In the genomic region with DNA sequence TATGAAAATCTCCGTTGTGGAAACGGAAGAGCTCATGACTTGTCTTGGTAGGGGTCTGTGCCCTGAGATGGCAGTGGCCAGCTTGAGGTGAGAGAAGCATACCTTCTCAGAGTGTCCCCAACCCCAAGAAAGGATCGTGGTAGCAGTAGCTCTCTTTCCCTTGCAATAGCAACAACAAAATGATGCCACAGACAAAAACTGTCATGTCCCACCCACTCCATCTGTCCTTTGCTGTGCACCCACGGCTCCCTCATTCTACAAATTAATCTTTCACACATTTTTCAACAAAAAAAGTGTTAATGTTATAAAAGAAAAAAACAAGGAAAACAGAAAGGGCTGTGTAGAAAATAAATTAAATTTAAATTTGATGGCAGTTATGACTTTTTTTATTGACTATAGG, we compare ENCODE assay signal across 24 mouse cellular contexts. TPM values are rescaled to one million over a fixed set of nuclear protein-coding genes. Genes with fewer than 3 reads are reported as not detected.
DNase-seq lines count a peak whose midpoint lies in the region; ATAC-seq lines count a peak whose summit lies in the region.
"Had no signal": no experiment of that assay in that cellular context is flagged by ENCODE, and none has a peak within 500 bp of the region (broad histone marks: within the 10 kb centered on the region; RNA-seq: fewer than 3 reads in every experiment).

No protein-coding gene starts in this region.

- peak; percentile 26 for DNase-seq in layer of hippocampus, adult 9-11 months
- DNase-seq in layer of hippocampus, adult 9-10 months (ENCODE audit: low spot score): no peak
- DNase-seq in brain, adult 2 months (ENCODE audit: low read depth, low spot score): peak; percentile 67
- no peak for DNase-seq in heart, postnatal 14 days
- DNase-seq: adrenal gland, adult 8-10 months; adrenal gland, postnatal 25 days; cerebellum, adult 11 months; cerebellum, adult 2 months; cerebellum, adult 9-11 months; cerebellum, postnatal 25 days; gastrocnemius, postnatal 10 days; gastrocnemius, postnatal 36 days; heart, postnatal 36 days; kidney, adult 11 months had no signal

- peaks cover 5% of the 10 kb centered on the region for H3K4me1 ChIP-seq in forebrain, embryonic 16.5 days (replicated peaks; ENCODE audit: control insufficient read depth, insufficient read depth, low read length)
- no peaks in the 10 kb centered on the region for H3K4me1 ChIP-seq in forebrain, embryonic 12.5 days
- H3K4me1 ChIP-seq: embryonic facial prominence, embryonic 12.5 days; embryonic facial prominence, embryonic 15.5 days; hindbrain, embryonic 10.5 days; hindbrain, embryonic 13.5 days; intestine, embryonic 15.5 days had no signal

- WGBS in forebrain, embryonic 16.5 days: 56% methylated on average over 4 of the region's 4 CpGs
- WGBS in forebrain, embryonic 12.5 days: 79% methylated on average over 4 of the region's 4 CpGs

- H3K4me2 ChIP-seq in forebrain, embryonic 16.5 days (ENCODE audit: low read length): no peak overlapping the region
- no peak overlapping the region for H3K4me2 ChIP-seq in forebrain, embryonic 12.5 days
- H3K4me2 ChIP-seq: embryonic facial prominence, embryonic 12.5 days; embryonic facial prominence, embryonic 15.5 days; heart, embryonic 11.5 days; hindbrain, embryonic 13.5 days; intestine, embryonic 15.5 days had no signal

- no peaks in the 10 kb centered on the region for H3K27me3 ChIP-seq in forebrain, embryonic 16.5 days (replicated peaks; ENCODE audit: control insufficient read depth, insufficient read depth, low read length)
- no peaks in the 10 kb centered on the region for H3K27me3 ChIP-seq in forebrain, embryonic 12.5 days
- H3K27me3 ChIP-seq: embryonic facial prominence, embryonic 12.5 days; embryonic facial prominence, embryonic 15.5 days; hindbrain, embryonic 13.5 days; intestine, embryonic 15.5 days had no signal

- H3K4me3 ChIP-seq in forebrain, embryonic 16.5 days (replicated peaks; ENCODE audit: low read length): no peak overlapping the region
- no peak overlapping the region for H3K4me3 ChIP-seq in forebrain, embryonic 12.5 days (replicated peaks)
- H3K4me3 ChIP-seq: embryonic facial prominence, embryonic 12.5 days; embryonic facial prominence, embryonic 15.5 days; hindbrain, embryonic 10.5 days; hindbrain, embryonic 13.5 days; intestine, embryonic 15.5 days had no signal

- no peaks in the 10 kb centered on the region for H3K9me3 ChIP-seq in forebrain, embryonic 16.5 days (ENCODE audit: control insufficient read depth, low read length)
- no peaks in the 10 kb centered on the region for H3K9me3 ChIP-seq in forebrain, embryonic 12.5 days
- H3K9me3 ChIP-seq: embryonic facial prominence, embryonic 12.5 days; embryonic facial prominence, embryonic 15.5 days; hindbrain, embryonic 10.5 days; hindbrain, embryonic 13.5 days; intestine, embryonic 15.5 days had no signal

- H3K9ac ChIP-seq in forebrain, embryonic 16.5 days (replicated peaks; ENCODE audit: low read depth, low read length): no peak overlapping the region
- H3K9ac ChIP-seq in forebrain, embryonic 12.5 days: no peak overlapping the region
- H3K9ac ChIP-seq: embryonic facial prominence, embryonic 12.5 days; embryonic facial prominence, embryonic 15.5 days; hindbrain, embryonic 13.5 days; intestine, embryonic 15.5 days had no signal

- H3K27ac ChIP-seq in forebrain, embryonic 16.5 days (ENCODE audit: low read length): peak overlapping the region; percentile 66
- H3K27ac ChIP-seq in forebrain, embryonic 12.5 days: no peak overlapping the region
- H3K27ac ChIP-seq: embryonic facial prominence, embryonic 12.5 days; embryonic facial prominence, embryonic 15.5 days; hindbrain, embryonic 10.5 days; hindbrain, embryonic 13.5 days; intestine, embryonic 15.5 days had no signal

- ATAC-seq in forebrain, embryonic 16.5 days: no peak
- ATAC-seq in forebrain, embryonic 12.5 days (ENCODE audit: low FRiP score): no peak
- ATAC-seq: activated CD4-positive, CD25-positive, alpha-beta regulatory T cell, adult 4 months; hindbrain, embryonic 16.5 days; intestine, embryonic 15.5 days had no signal

- intact Hi-C loops in heart, postnatal 14 days (cut with DNase I): no loop called here

- H3K36me3 ChIP-seq in forebrain, embryonic 16.5 days (ENCODE audit: control insufficient read depth, insufficient read depth): no peaks in the 10 kb centered on the region
- no peaks in the 10 kb centered on the region for H3K36me3 ChIP-seq in forebrain, embryonic 12.5 days (replicated peaks)
- H3K36me3 ChIP-seq: embryonic facial prominence, embryonic 12.5 days; embryonic facial prominence, embryonic 15.5 days; hindbrain, embryonic 10.5 days; hindbrain, embryonic 13.5 days; intestine, embryonic 15.5 days had no signal

RNA-seq across cellular contexts. Expression of a gene that starts 13.1 kb away (rescaled TPM):
- polyA plus RNA-seq in forebrain, embryonic 16.5 days (2015; fragmentation: Nextera tagmentation; extraction: Ambion mirVana): 111 and 146 TPM in 2 replicates
- 21.3 and 21.6 TPM in 2 replicates for polyA plus RNA-seq in forebrain, embryonic 12.5 days (2016; fragmentation: Nextera tagmentation; extraction: Ambion mirVana)
- total RNA-seq in heart, postnatal 14 days (2021): 10 to 100 TPM; 35.1 to 35.8 TPM

Comparison
In these comparisons a context has a peak if more than half of its experiments do, and no peak if none do; other contexts are left out.
1. DNase-seq: peak in layer of hippocampus, adult 9-11 months (single experiment) and brain, adult 2 months (single experiment); none in layer of hippocampus, adult 9-10 months (single experiment) and heart, postnatal 14 days (0 of 2).